Mouse (Mus musculus): ENCODE measurements around the gene Rpl7l1.
"Not testable (repeated sequence)": the region's sequence is repeated elsewhere in the genome, so short reads cannot be mapped to it uniquely, and the experiment has no call there.

Gene Rpl7l1

GRCm38 (mm10) chr17:46772404-46773277, 9.8 kb downstream of the Rpl7l1 start, which contains the start of gene 2310039H08Rik:
Gene 2310039H08Rik, plus strand, starts transcription at chr17:46772635.
- Histone ChIP-seq H3K36me3 (ENCODE audit: insufficient read depth, low read length) (peaks cover 38% of the 10 kb centered on the region), H3K4me1 (replicated peaks; ENCODE audit: low read depth, low read length) (peaks cover 59% of the 10 kb centered on the region), H3K4me3 (replicated peaks; ENCODE audit: low read length) (peak within 1 kb of the TSS; percentile 98), H3K27me3 (ENCODE audit: insufficient read depth, low read length) (peaks cover 5% of the 10 kb centered on the region; the same call in 1 of the 2 replicates), H3K9me3 (ENCODE audit: low read length) (no peaks in the 10 kb centered on the region)
- TF ChIP-seq NANOG (IDR thresholded peaks at IDR 0.05; ENCODE audit: borderline replicate concordance, low read length) = no peak
- TF ChIP-seq CTCF (conservative IDR thresholded peaks at IDR 0.05; ENCODE audit: low read length) = no peak
- no peak for TF ChIP-seq POU5F1 (IDR thresholded peaks at IDR 0.05; ENCODE audit: borderline replicate concordance, low read length)

DNA sequence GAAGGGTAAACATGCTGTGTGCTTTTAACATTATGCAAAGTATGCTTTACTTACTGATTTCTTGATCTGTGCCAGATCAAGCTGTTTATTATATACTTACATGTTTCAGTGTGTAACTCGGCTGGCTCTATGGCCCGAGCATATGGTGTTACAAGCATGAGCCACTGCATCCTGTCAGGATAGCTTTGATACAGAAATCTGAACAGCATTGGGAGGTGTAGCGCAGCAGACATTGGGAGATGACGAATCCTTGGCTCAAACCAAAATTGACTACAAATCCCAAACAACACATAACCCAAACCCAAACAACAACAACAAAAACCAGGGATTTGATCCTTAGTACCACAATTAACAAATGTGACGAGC, 10.5 kb downstream of the Rpl7l1 start:
- Histone ChIP-seq H3K36me3 (ENCODE audit: insufficient read depth, low read length) (peaks cover 32% of the 10 kb centered on the region), H3K27me3 (ENCODE audit: insufficient read depth, low read length) (peaks cover 5% of the 10 kb centered on the region; the same call in 1 of the 2 replicates), H3K4me3 (replicated peaks; ENCODE audit: low read length) (peak overlapping the region; percentile 98), H3K4me1 (replicated peaks; ENCODE audit: low read depth, low read length) (peaks cover 55% of the 10 kb centered on the region), H3K9me3 (ENCODE audit: low read length) (no peaks in the 10 kb centered on the region)
- no peak for TF ChIP-seq NANOG (IDR thresholded peaks at IDR 0.05; ENCODE audit: borderline replicate concordance, low read length)
- TF ChIP-seq POU5F1 (IDR thresholded peaks at IDR 0.05; ENCODE audit: borderline replicate concordance, low read length) = no peak
- TF ChIP-seq CTCF (conservative IDR thresholded peaks at IDR 0.05; ENCODE audit: low read length) = no peak

- Histone ChIP-seq H3K36me3 (ENCODE audit: insufficient read depth, low read length) (peaks cover 28% of the 10 kb centered on the region), H3K4me1 (replicated peaks; ENCODE audit: low read depth, low read length) (peaks cover 55% of the 10 kb centered on the region), H3K9me3 (ENCODE audit: low read length) (no peaks in the 10 kb centered on the region), H3K4me3 (replicated peaks; ENCODE audit: low read length) (peak overlapping the region; percentile 98), H3K27me3 (ENCODE audit: insufficient read depth, low read length) (peaks cover 5% of the 10 kb centered on the region; the same call in 1 of the 2 replicates)
- no peak for TF ChIP-seq POU5F1 (IDR thresholded peaks at IDR 0.05; ENCODE audit: borderline replicate concordance, low read length)
- TF ChIP-seq CTCF (conservative IDR thresholded peaks at IDR 0.05; ENCODE audit: low read length) = no peak
- TF ChIP-seq NANOG (IDR thresholded peaks at IDR 0.05; ENCODE audit: borderline replicate concordance, low read length) = no peak
Observed at GRCm38 (mm10) chr17:46771616-46772015, 10.9 kb downstream of the Rpl7l1 start.

DNA sequence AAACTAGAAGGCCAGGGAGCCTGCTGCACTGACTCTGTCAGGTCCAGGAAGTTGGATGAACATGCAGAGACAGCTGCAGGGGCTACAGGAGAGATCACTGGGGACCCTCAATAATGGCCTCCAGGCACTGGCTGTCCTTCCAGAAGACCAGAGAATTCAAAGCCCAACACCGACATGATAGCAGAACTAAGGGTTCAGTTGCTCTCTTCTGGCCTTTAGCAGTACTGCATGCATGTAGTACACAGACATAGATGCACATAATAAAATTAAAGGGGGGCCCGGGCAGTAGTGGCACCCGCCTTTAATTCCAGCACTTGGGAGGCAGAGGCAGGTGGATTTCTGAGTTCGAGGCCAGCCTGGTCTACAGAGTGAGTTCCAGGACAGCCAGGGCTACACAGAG, 11.4 kb downstream of the Rpl7l1 start:
- H3K9me3 ChIP-seq (ENCODE audit: low read length) = no peaks in the 10 kb centered on the region
- H3K36me3 ChIP-seq (ENCODE audit: insufficient read depth, low read length) = peaks cover 22% of the 10 kb centered on the region
- peaks cover 51% of the 10 kb centered on the region for H3K4me1 ChIP-seq (replicated peaks; ENCODE audit: low read depth, low read length)
- TF ChIP-seq POU5F1 (IDR thresholded peaks at IDR 0.05; ENCODE audit: borderline replicate concordance, low read length) = no peak
- TF ChIP-seq CTCF (conservative IDR thresholded peaks at IDR 0.05; ENCODE audit: low read length) = peak; percentile 16; the same call in 1 of the 2 replicates
- no peak for TF ChIP-seq NANOG (IDR thresholded peaks at IDR 0.05; ENCODE audit: borderline replicate concordance, low read length)
- H3K27me3 ChIP-seq (ENCODE audit: insufficient read depth, low read length) = peaks cover 5% of the 10 kb centered on the region; the same call in 1 of the 2 replicates
- no peak overlapping the region for H3K4me3 ChIP-seq (replicated peaks; ENCODE audit: low read length)

- Histone ChIP-seq H3K9me3 (ENCODE audit: low read length) (no peaks in the 10 kb centered on the region), H3K4me3 (replicated peaks; ENCODE audit: low read length) (no peak overlapping the region), H3K36me3 (ENCODE audit: insufficient read depth, low read length) (peaks cover 17% of the 10 kb centered on the region), H3K27me3 (ENCODE audit: insufficient read depth, low read length) (peaks cover 5% of the 10 kb centered on the region; the same call in 1 of the 2 replicates), H3K4me1 (replicated peaks; ENCODE audit: low read depth, low read length) (peaks cover 46% of the 10 kb centered on the region)
- TF ChIP-seq CTCF (conservative IDR thresholded peaks at IDR 0.05; ENCODE audit: low read length) (no peak), POU5F1 (IDR thresholded peaks at IDR 0.05; ENCODE audit: borderline replicate concordance, low read length) (no peak), NANOG (IDR thresholded peaks at IDR 0.05; ENCODE audit: borderline replicate concordance, low read length) (no peak)
Observed at GRCm38 (mm10) chr17:46770546-46770945, 11.9 kb downstream of the Rpl7l1 start.

DNA sequence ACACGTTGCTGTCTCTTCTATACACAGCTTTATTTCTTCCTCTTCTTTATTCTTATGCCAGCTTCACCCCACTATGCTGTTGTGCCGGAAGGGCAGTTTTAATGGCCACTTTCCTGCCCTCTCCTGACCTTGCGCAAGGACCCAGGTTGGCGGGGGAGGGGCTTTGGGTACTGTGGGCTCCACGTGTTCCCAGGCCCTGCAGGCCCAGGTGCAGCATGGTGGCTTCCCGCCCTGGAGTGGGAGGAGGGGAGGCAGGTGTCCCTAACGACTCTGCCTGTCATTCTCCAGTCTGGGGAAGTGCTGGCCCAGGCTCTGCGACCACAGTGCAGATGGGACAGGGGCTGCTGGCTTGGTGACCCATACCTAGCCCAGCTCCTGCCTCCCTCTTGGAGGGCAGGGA, 14.6 kb downstream of the Rpl7l1 start:
- Histone ChIP-seq H3K9me3 (ENCODE audit: low read length) (no peaks in the 10 kb centered on the region), H3K4me3 (replicated peaks; ENCODE audit: low read length) (peak overlapping the region; percentile 50), H3K4me1 (replicated peaks; ENCODE audit: low read depth, low read length) (peaks cover 34% of the 10 kb centered on the region), H3K27me3 (ENCODE audit: insufficient read depth, low read length) (peaks cover 5% of the 10 kb centered on the region; the same call in 1 of the 2 replicates), H3K36me3 (ENCODE audit: insufficient read depth, low read length) (no peaks in the 10 kb centered on the region)
- TF ChIP-seq POU5F1 (IDR thresholded peaks at IDR 0.05; ENCODE audit: borderline replicate concordance, low read length) (no peak), CTCF (conservative IDR thresholded peaks at IDR 0.05; ENCODE audit: low read length) (no peak), NANOG (IDR thresholded peaks at IDR 0.05; ENCODE audit: borderline replicate concordance, low read length) (no peak)

GRCm38 (mm10) chr17:46764916-46765315, 17.6 kb downstream of the Rpl7l1 start:
- not testable (repeated sequence) for H3K36me3 ChIP-seq (ENCODE audit: insufficient read depth, low read length); H3K9me3 ChIP-seq (ENCODE audit: low read length); H3K4me3 ChIP-seq (replicated peaks; ENCODE audit: low read length); H3K27me3 ChIP-seq (ENCODE audit: insufficient read depth, low read length)
- peaks cover 17% of the 10 kb centered on the region for H3K4me1 ChIP-seq (replicated peaks; ENCODE audit: low read depth, low read length)

DNA sequence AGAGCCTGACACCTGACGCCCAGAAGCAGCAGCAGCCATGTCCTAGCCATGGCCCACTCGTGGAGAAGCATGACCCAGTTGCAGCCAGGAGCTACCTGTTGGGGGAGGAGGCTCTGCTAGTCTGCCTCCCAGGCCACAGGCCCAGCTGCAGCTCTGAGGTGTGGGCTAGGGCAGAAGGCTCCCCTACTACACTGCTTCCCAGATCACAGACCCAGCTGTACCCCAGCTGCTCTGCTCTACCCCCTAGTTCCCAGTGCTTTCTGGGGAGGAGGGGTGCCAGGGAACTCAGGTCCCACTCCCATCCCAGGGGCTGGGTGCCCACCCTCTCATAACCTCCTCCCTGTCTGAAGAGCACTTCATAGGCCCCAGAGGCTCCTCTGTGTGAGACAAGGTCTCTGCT, 18.9 kb downstream of the Rpl7l1 start, which contains the start of gene Ptcra:
Gene Ptcra (minus strand): TSS at position 169 of the 400 bp plus-strand sequence.
- TF ChIP-seq CTCF (conservative IDR thresholded peaks at IDR 0.05; ENCODE audit: low read length) (no peak), NANOG (IDR thresholded peaks at IDR 0.05; ENCODE audit: borderline replicate concordance, low read length) (no peak), POU5F1 (IDR thresholded peaks at IDR 0.05; ENCODE audit: borderline replicate concordance, low read length) (no peak)
- Histone ChIP-seq H3K36me3 (ENCODE audit: insufficient read depth, low read length) (no peaks in the 10 kb centered on the region), H3K9me3 (ENCODE audit: low read length) (no peaks in the 10 kb centered on the region), H3K27me3 (ENCODE audit: insufficient read depth, low read length) (no peaks in the 10 kb centered on the region), H3K4me3 (replicated peaks; ENCODE audit: low read length) (peak within 1 kb of the TSS; percentile 23; the same call in 1 of the 2 replicates), H3K4me1 (replicated peaks; ENCODE audit: low read depth, low read length) (peaks cover 20% of the 10 kb centered on the region)

Measured in E14TG2a.4 (cell line).